Mouse (Mus musculus): ENCODE measurements around the gene Nol11. TPM values are rescaled to one million over a fixed set of nuclear protein-coding genes. Genes with fewer than 3 reads are reported as not detected.
"Not testable (repeated sequence)": the region's sequence is repeated elsewhere in the genome, so short reads cannot be mapped to it uniquely, and the experiment has no call there.

The Nol11 gene
- polyA plus RNA-seq, 1 experiment from 2014 or later, result 66.2 TPM

- H3K4me1 ChIP-seq (ENCODE audit: insufficient read depth), result no peaks in the 10 kb centered on the region
- TF ChIP-seq CTCF (IDR thresholded peaks at IDR 0.05; ENCODE audit: low read depth), result no peak
- no peaks in the 10 kb centered on the region for H3K27me3 ChIP-seq (ENCODE audit: insufficient read depth, low read length)
- H3K4me2 ChIP-seq, result no peak overlapping the region
- no peak overlapping the region for H3K4me3 ChIP-seq (ENCODE audit: low read depth, low read length)
- no peaks in the 10 kb centered on the region for H3K36me3 ChIP-seq (ENCODE audit: insufficient read depth)
- peak; percentile 22 for DNase-seq
- peak; percentile 44; the same call in 1 of the 2 replicates for ATAC-seq (ENCODE audit: insufficient read depth)
- H3K9me3 ChIP-seq (ENCODE audit: low read depth, low read length), result no peaks in the 10 kb centered on the region
- no peak overlapping the region for H3K9ac ChIP-seq
- H3K27ac ChIP-seq (ENCODE audit: low read depth), result no peak overlapping the region
- WGBS, result 35% methylated on average over 5 of the region's 5 CpGs
Measured at GRCm38 (mm10) chr11:107156977-107157642, 32.1 kb downstream of the Nol11 start.

- Histone ChIP-seq H3K36me3 (ENCODE audit: insufficient read depth) (no peaks in the 10 kb centered on the region), H3K9me3 (ENCODE audit: low read depth, low read length) (no peaks in the 10 kb centered on the region), H3K27ac (ENCODE audit: low read depth) (no peak overlapping the region), H3K9ac (no peak overlapping the region), H3K4me1 (ENCODE audit: insufficient read depth) (no peaks in the 10 kb centered on the region), H3K4me2 (no peak overlapping the region), H3K27me3 (ENCODE audit: insufficient read depth, low read length) (no peaks in the 10 kb centered on the region), H3K4me3 (ENCODE audit: low read depth, low read length) (no peak overlapping the region)
- ATAC-seq (ENCODE audit: insufficient read depth) (no peak), DNase-seq (no peak)
- WGBS, result 78% methylated on average over 5 of the region's 5 CpGs
- no peak for TF ChIP-seq CTCF (IDR thresholded peaks at IDR 0.05; ENCODE audit: low read depth)
Measured at GRCm38 (mm10) chr11:107155292-107155691, 33.9 kb downstream of the Nol11 start.

- Histone ChIP-seq H3K4me1 (ENCODE audit: insufficient read depth) (no peaks in the 10 kb centered on the region), H3K4me3 (ENCODE audit: low read depth, low read length) (no peak overlapping the region), H3K36me3 (ENCODE audit: insufficient read depth) (no peaks in the 10 kb centered on the region), H3K27me3 (ENCODE audit: insufficient read depth, low read length) (no peaks in the 10 kb centered on the region), H3K9ac (no peak overlapping the region), H3K4me2 (no peak overlapping the region), H3K27ac (ENCODE audit: low read depth) (no peak overlapping the region), H3K9me3 (ENCODE audit: low read depth, low read length) (no peaks in the 10 kb centered on the region)
- ATAC-seq (ENCODE audit: insufficient read depth) (no peak), DNase-seq (no peak)
- 73% methylated on average over 7 of the region's 7 CpGs for WGBS
- TF ChIP-seq CTCF (IDR thresholded peaks at IDR 0.05; ENCODE audit: low read depth), result no peak
Measured at GRCm38 (mm10) chr11:107154431-107154830, 34.8 kb downstream of the Nol11 start.

DNA sequence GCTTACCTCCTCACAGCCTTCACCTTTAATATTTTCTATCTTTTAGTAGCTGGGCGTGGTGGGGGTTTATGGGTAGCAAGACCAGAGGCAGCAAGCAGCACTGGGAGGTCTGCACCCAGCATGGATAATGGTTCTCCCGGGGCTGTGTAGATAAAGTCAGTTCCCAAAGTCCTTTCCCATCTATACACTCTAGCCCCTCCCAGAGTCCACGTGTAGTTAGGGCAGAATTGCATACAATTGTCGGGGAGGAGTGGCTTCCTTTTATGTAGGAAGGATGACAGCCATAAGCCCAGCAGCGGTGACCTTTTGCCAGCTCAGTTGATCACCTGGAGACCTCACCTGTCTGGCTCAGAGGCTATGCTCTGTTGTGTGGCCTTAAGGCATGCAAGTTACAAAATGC, 35.5 kb downstream of the Nol11 start:
- Histone ChIP-seq H3K27me3 (ENCODE audit: insufficient read depth, low read length) (no peaks in the 10 kb centered on the region), H3K9me3 (ENCODE audit: low read depth, low read length) (no peaks in the 10 kb centered on the region), H3K4me2 (no peak overlapping the region), H3K27ac (ENCODE audit: low read depth) (no peak overlapping the region), H3K36me3 (ENCODE audit: insufficient read depth) (no peaks in the 10 kb centered on the region), H3K4me3 (ENCODE audit: low read depth, low read length) (no peak overlapping the region), H3K9ac (no peak overlapping the region), H3K4me1 (ENCODE audit: insufficient read depth) (no peaks in the 10 kb centered on the region)
- ATAC-seq (ENCODE audit: insufficient read depth) (no peak), DNase-seq (no peak)
- TF ChIP-seq CTCF (IDR thresholded peaks at IDR 0.05; ENCODE audit: low read depth), result no peak
- 72% methylated on average over 5 of the region's 5 CpGs for WGBS

GRCm38 (mm10) chr11:107151809-107152208, 37.4 kb downstream of the Nol11 start:
- Histone ChIP-seq H3K27ac (ENCODE audit: low read depth) (no peak overlapping the region), H3K4me2 (no peak overlapping the region), H3K4me3 (ENCODE audit: low read depth, low read length) (no peak overlapping the region), H3K4me1 (ENCODE audit: insufficient read depth) (no peaks in the 10 kb centered on the region), H3K9ac (no peak overlapping the region), H3K27me3 (ENCODE audit: insufficient read depth, low read length) (no peaks in the 10 kb centered on the region), H3K36me3 (ENCODE audit: insufficient read depth) (no peaks in the 10 kb centered on the region), H3K9me3 (ENCODE audit: low read depth, low read length) (no peaks in the 10 kb centered on the region)
- ATAC-seq (ENCODE audit: insufficient read depth), result no peak
- DNase-seq, result peak; percentile 32
- 74% methylated on average over 7 of the region's 7 CpGs for WGBS
- TF ChIP-seq CTCF (IDR thresholded peaks at IDR 0.05; ENCODE audit: low read depth), result peak; percentile 40

- WGBS, result 90% methylated on average over 11 of the region's 11 CpGs
- H3K9me3 ChIP-seq (ENCODE audit: low read depth, low read length); ATAC-seq (ENCODE audit: insufficient read depth); H3K9ac ChIP-seq; DNase-seq; H3K36me3 ChIP-seq (ENCODE audit: insufficient read depth); H3K4me2 ChIP-seq; H3K27me3 ChIP-seq (ENCODE audit: insufficient read depth, low read length); H3K4me3 ChIP-seq (ENCODE audit: low read depth, low read length); H3K4me1 ChIP-seq (ENCODE audit: insufficient read depth); H3K27ac ChIP-seq (ENCODE audit: low read depth): not testable (repeated sequence)
Measured at GRCm38 (mm10) chr11:107143956-107144355, 45.2 kb downstream of the Nol11 start.

GRCm38 (mm10) chr11:107142382-107142781, 46.8 kb downstream of the Nol11 start:
- Histone ChIP-seq H3K9me3 (ENCODE audit: low read depth, low read length) (no peaks in the 10 kb centered on the region), H3K4me2 (no peak overlapping the region), H3K9ac (no peak overlapping the region), H3K4me1 (ENCODE audit: insufficient read depth) (no peaks in the 10 kb centered on the region), H3K27ac (ENCODE audit: low read depth) (no peak overlapping the region), H3K4me3 (ENCODE audit: low read depth, low read length) (no peak overlapping the region), H3K27me3 (ENCODE audit: insufficient read depth, low read length) (no peaks in the 10 kb centered on the region), H3K36me3 (ENCODE audit: insufficient read depth) (no peaks in the 10 kb centered on the region)
- TF ChIP-seq CTCF (IDR thresholded peaks at IDR 0.05; ENCODE audit: low read depth), result no peak
- ATAC-seq (ENCODE audit: insufficient read depth) (no peak), DNase-seq (no peak)
- 56% methylated on average over 2 of the region's 2 CpGs for WGBS
